Mouse (Mus musculus): ENCODE measurements around the gene Rbm20. TPM values are rescaled to one million over a fixed set of nuclear protein-coding genes. Genes with fewer than 3 reads are reported as not detected.

The Rbm20 gene
- polyA plus RNA-seq, 1 experiment, result 3.1 TPM

- no peak for TF ChIP-seq POLR2A (IDR thresholded peaks at IDR 0.05; ENCODE audit: borderline replicate concordance, insufficient read depth, low read length)
- H3K27me3 ChIP-seq (ENCODE audit: control insufficient read depth, insufficient read depth, low read length), result no peaks in the 10 kb centered on the region
- DNase-seq, result no peak
- H3K4me3 ChIP-seq (replicated peaks; ENCODE audit: insufficient read depth, low read depth, low read length), result no peak overlapping the region
- H3K4me1 ChIP-seq (ENCODE audit: control insufficient read depth, insufficient read depth, low read length), result no peaks in the 10 kb centered on the region
- H3K27ac ChIP-seq (ENCODE audit: insufficient read depth, low read length), result no peak overlapping the region
- 98% methylated on average over 1 of the region's 1 CpGs for WGBS
These were observed 191.7 kb downstream of the Rbm20 start for GRCm38 (mm10) chr19:53868796-53869195.

GRCm38 (mm10) chr19:53869427-53870385 lies 192.6 kb downstream of the Rbm20 start:
- DNase-seq, result no peak
- TF ChIP-seq CTCF (IDR thresholded peaks at IDR 0.05; ENCODE audit: borderline replicate concordance, insufficient read depth, low read depth, low read length), result no peak
- TF ChIP-seq POLR2A (IDR thresholded peaks at IDR 0.05; ENCODE audit: borderline replicate concordance, insufficient read depth, low read length), result no peak
- no peak overlapping the region for H3K27ac ChIP-seq (ENCODE audit: insufficient read depth, low read length)
- H3K4me1 ChIP-seq (ENCODE audit: control insufficient read depth, insufficient read depth, low read length), result no peaks in the 10 kb centered on the region
- no peak overlapping the region for H3K4me3 ChIP-seq (replicated peaks; ENCODE audit: insufficient read depth, low read depth, low read length)
- no peaks in the 10 kb centered on the region for H3K27me3 ChIP-seq (ENCODE audit: control insufficient read depth, insufficient read depth, low read length)
- 81% methylated on average over 4 of the region's 4 CpGs for WGBS

- no peaks in the 10 kb centered on the region for H3K4me1 ChIP-seq (ENCODE audit: control insufficient read depth, insufficient read depth, low read length)
- no peak overlapping the region for H3K27ac ChIP-seq (ENCODE audit: insufficient read depth, low read length)
- DNase-seq, result no peak
- H3K27me3 ChIP-seq (ENCODE audit: control insufficient read depth, insufficient read depth, low read length), result no peaks in the 10 kb centered on the region
- H3K4me3 ChIP-seq (replicated peaks; ENCODE audit: insufficient read depth, low read depth, low read length), result no peak overlapping the region
- WGBS, result 62% methylated on average over 2 of the region's 2 CpGs
- TF ChIP-seq POLR2A (IDR thresholded peaks at IDR 0.05; ENCODE audit: borderline replicate concordance, insufficient read depth, low read length) (no peak), CTCF (IDR thresholded peaks at IDR 0.05; ENCODE audit: borderline replicate concordance, insufficient read depth, low read depth, low read length) (no peak)
These were observed 193.5 kb downstream of the Rbm20 start for GRCm38 (mm10) chr19:53870568-53870967.

- Histone ChIP-seq H3K4me1 (ENCODE audit: control insufficient read depth, insufficient read depth, low read length) (no peaks in the 10 kb centered on the region), H3K27me3 (ENCODE audit: control insufficient read depth, insufficient read depth, low read length) (no peaks in the 10 kb centered on the region), H3K27ac (ENCODE audit: insufficient read depth, low read length) (no peak overlapping the region), H3K4me3 (replicated peaks; ENCODE audit: insufficient read depth, low read depth, low read length) (no peak overlapping the region)
- no peak for TF ChIP-seq POLR2A (IDR thresholded peaks at IDR 0.05; ENCODE audit: borderline replicate concordance, insufficient read depth, low read length)
- TF ChIP-seq CTCF (IDR thresholded peaks at IDR 0.05; ENCODE audit: borderline replicate concordance, insufficient read depth, low read depth, low read length), result no peak
- no peak for DNase-seq
- whole genome bisulfite sequencing, result 94% methylated on average over 6 of the region's 6 CpGs
These were observed 194.4 kb downstream of the Rbm20 start for GRCm38 (mm10) chr19:53871502-53871901.

- Histone ChIP-seq H3K27me3 (ENCODE audit: control insufficient read depth, insufficient read depth, low read length) (no peaks in the 10 kb centered on the region), H3K4me1 (ENCODE audit: control insufficient read depth, insufficient read depth, low read length) (no peaks in the 10 kb centered on the region), H3K4me3 (replicated peaks; ENCODE audit: insufficient read depth, low read depth, low read length) (no peak overlapping the region), H3K27ac (ENCODE audit: insufficient read depth, low read length) (no peak overlapping the region)
- no peak for DNase-seq
- TF ChIP-seq CTCF (IDR thresholded peaks at IDR 0.05; ENCODE audit: borderline replicate concordance, insufficient read depth, low read depth, low read length) (no peak), POLR2A (IDR thresholded peaks at IDR 0.05; ENCODE audit: borderline replicate concordance, insufficient read depth, low read length) (no peak)
- WGBS, result 89% methylated on average over 6 of the region's 6 CpGs
These were observed 196.0 kb downstream of the Rbm20 start for GRCm38 (mm10) chr19:53872994-53873713.

GRCm38 (mm10) chr19:53875246-53875645 lies 198.1 kb downstream of the Rbm20 start:
- DNase-seq, result no peak
- Histone ChIP-seq H3K4me3 (replicated peaks; ENCODE audit: insufficient read depth, low read depth, low read length) (no peak overlapping the region), H3K27ac (ENCODE audit: insufficient read depth, low read length) (no peak overlapping the region), H3K4me1 (ENCODE audit: control insufficient read depth, insufficient read depth, low read length) (no peaks in the 10 kb centered on the region), H3K27me3 (ENCODE audit: control insufficient read depth, insufficient read depth, low read length) (no peaks in the 10 kb centered on the region)
- 54% methylated on average over 6 of the region's 6 CpGs for WGBS
- TF ChIP-seq POLR2A (IDR thresholded peaks at IDR 0.05; ENCODE audit: borderline replicate concordance, insufficient read depth, low read length), result no peak
- no peak for TF ChIP-seq CTCF (IDR thresholded peaks at IDR 0.05; ENCODE audit: borderline replicate concordance, insufficient read depth, low read depth, low read length)

- 88% methylated on average over 1 of the region's 1 CpGs for WGBS
- TF ChIP-seq POLR2A (IDR thresholded peaks at IDR 0.05; ENCODE audit: borderline replicate concordance, insufficient read depth, low read length), result no peak
- TF ChIP-seq CTCF (IDR thresholded peaks at IDR 0.05; ENCODE audit: borderline replicate concordance, insufficient read depth, low read depth, low read length), result no peak
- no peak for DNase-seq
- no peak overlapping the region for H3K4me3 ChIP-seq (replicated peaks; ENCODE audit: insufficient read depth, low read depth, low read length)
- no peaks in the 10 kb centered on the region for H3K27me3 ChIP-seq (ENCODE audit: control insufficient read depth, insufficient read depth, low read length)
- H3K27ac ChIP-seq (ENCODE audit: insufficient read depth, low read length), result no peak overlapping the region
- H3K4me1 ChIP-seq (ENCODE audit: control insufficient read depth, insufficient read depth, low read length), result no peaks in the 10 kb centered on the region
These were observed 200.7 kb downstream of the Rbm20 start for GRCm38 (mm10) chr19:53877779-53878178.
